Mouse (Mus musculus): ENCODE results near the gene Synj2.
"Not testable (repeated sequence)": the region's sequence is repeated elsewhere in the genome, so short reads cannot be mapped to it uniquely, and the experiment has no call there.

Synj2 gene

DNA sequence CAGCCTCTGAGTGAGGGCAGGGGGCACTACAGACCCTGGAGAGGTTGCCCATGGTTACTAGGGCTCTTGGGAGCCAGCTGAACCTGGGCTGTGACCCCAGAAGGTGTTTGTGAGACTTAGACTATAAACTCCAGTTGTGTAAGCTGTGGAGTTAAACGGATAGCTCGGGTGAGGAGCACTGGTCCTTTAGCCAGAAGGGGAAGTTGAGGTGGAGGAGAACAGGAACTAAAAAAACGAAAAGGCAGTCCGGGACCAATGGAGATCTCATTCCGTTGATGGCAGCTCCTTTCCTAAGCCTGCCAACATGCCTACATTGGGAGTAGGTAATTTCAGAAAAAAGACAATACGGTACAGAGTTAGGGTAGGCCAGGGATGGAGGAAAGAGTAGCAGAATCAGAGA, 60.3 kb downstream of the Synj2 start:
- DNase-seq (ENCODE audit: low spot score in 2 of 2) = no peak

GRCm38 (mm10) chr17:6001836-6002235, 60.8 kb downstream of the Synj2 start:
- no peak for DNase-seq (ENCODE audit: low spot score in 2 of 2)

GRCm38 (mm10) chr17:6002563-6002962, 61.5 kb downstream of the Synj2 start:
- no peak for DNase-seq (ENCODE audit: low spot score in 2 of 2)

DNA sequence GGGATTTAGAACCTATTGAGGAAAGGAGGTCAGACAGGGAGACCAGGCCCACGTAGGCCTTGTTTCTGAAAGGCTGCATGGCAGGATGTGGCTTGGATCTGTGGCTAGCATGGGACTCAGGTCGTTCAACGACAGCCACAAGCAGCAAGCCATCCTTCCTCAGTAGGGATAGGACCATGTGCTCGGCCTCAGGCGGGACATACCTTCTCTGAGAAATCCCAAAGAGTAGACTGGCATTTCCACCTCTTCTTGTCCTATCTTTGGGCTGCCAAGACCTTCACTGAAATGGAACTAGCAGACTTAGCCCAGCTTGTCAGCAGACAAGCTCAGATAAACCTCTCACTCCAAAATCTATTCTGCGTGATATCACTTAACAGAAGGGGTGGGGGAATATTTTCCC, 62.6 kb downstream of the Synj2 start:
- no peak for DNase-seq (ENCODE audit: low spot score in 2 of 2)

DNA sequence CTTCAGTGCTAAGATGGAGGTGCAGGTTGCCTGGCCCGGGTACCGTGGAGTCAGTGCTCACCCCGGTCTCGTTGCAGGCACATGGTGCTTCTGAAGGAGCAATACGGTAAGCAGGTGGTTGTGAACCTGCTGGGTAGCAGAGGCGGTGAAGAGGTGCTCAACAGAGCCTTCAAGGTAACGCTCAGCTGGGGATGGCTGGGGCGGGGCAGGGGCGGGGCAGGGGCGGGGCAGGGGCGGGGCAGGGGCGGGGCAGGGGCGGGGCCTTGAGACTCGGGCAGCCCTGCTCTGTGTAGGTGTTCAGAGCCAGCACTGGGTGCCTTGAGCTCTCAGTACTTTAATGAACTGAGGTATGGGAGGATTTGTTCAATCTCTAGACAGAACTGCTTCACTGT, 64.2 kb downstream of the Synj2 start:
- DNase-seq (ENCODE audit: low spot score in 2 of 2) = no peak

GRCm38 (mm10) chr17:6005638-6006471, 64.8 kb downstream of the Synj2 start:
- no peak for DNase-seq (ENCODE audit: low spot score in 2 of 2)

DNA sequence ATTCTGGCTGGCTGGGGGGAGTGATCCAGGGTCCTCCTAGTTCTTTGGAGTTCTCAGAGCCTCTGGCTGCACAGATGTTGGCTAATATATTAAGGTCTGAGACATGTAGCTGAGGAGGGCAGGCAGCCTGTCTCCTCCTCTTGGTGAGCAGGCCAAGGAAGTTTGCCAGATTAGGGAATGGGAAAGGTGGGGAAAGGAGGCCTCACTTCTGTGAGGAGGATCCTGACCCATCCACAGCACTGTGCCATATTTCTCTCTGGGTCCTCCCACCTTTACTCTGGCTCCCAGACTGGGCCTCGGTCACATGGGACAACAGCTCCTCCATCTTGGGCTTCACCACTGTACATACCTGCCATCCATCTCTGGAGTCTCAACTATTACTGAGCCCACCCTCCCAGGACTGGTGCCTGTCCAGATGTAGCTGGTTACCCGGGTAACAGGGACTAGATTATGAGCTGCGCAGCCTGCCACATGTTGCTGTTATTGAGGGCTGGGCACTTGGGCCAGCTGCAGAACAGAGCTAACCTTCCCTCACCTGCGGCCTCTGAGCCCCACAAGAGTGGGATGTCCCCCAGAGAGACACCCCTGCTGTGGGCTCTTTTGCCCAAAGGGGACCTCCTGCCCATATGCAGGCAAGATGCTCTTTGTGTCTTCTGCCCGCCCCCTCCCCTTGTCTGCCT, 66.2 kb downstream of the Synj2 start:
- DNase-seq (ENCODE audit: low spot score in 2 of 2) = no peak

GRCm38 (mm10) chr17:6007902-6008301, 66.8 kb downstream of the Synj2 start:
- DNase-seq (ENCODE audit: low spot score in 2 of 2) = no peak

GRCm38 (mm10) chr17:6008590-6008989, 67.5 kb downstream of the Synj2 start:
- DNase-seq (ENCODE audit: low spot score in 2 of 2) = no peak

- no peak for DNase-seq (ENCODE audit: low spot score in 2 of 2)
Observed at GRCm38 (mm10) chr17:6009606-6010005, 68.5 kb downstream of the Synj2 start.

GRCm38 (mm10) chr17:6013079-6013478, 72.0 kb downstream of the Synj2 start:
- DNase-seq (ENCODE audit: low spot score in 2 of 2) = no peak

- no peak for DNase-seq (ENCODE audit: low spot score in 2 of 2)
Observed at GRCm38 (mm10) chr17:6014985-6015384, 73.9 kb downstream of the Synj2 start.

GRCm38 (mm10) chr17:6016213-6016780, 75.2 kb downstream of the Synj2 start:
- DNase-seq (ENCODE audit: low spot score in 2 of 2) = no peak

- DNase-seq (ENCODE audit: low spot score in 2 of 2) = no peak
Observed at GRCm38 (mm10) chr17:6017268-6017667, 76.2 kb downstream of the Synj2 start.

GRCm38 (mm10) chr17:6018348-6018747, 77.3 kb downstream of the Synj2 start:
- no peak for DNase-seq (ENCODE audit: low spot score in 2 of 2)

- DNase-seq (ENCODE audit: low spot score in 2 of 2) = no peak
Observed at GRCm38 (mm10) chr17:6019776-6020175, 78.7 kb downstream of the Synj2 start.

- DNase-seq (ENCODE audit: low spot score in 2 of 2) = no peak
Observed at GRCm38 (mm10) chr17:6020636-6021035, 79.6 kb downstream of the Synj2 start.

- not testable (repeated sequence) for DNase-seq (ENCODE audit: low spot score in 2 of 2)
Observed at GRCm38 (mm10) chr17:6021374-6021789, 80.3 kb downstream of the Synj2 start.

DNA sequence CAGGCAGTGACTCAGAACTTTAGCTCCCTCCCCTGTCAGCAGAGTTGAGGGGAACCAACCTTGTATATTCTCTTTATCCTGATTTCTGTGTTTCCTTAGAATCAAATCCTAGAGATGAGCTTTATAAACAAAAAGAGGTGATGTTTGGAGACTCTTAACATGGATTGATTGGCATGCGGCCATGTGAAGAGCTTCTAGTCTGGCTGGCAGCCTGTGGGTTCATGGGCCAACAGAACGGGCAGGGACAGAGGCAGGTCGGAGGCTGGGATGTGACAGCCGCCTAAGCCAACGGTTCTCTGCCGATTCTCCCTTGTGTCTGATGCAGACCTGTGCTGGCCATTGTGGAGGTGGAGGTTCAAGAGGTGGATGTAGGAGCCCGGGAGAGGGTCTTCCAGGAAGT, 84.8 kb downstream of the Synj2 start:
- no peak for DNase-seq (ENCODE audit: low spot score in 2 of 2)

DNA sequence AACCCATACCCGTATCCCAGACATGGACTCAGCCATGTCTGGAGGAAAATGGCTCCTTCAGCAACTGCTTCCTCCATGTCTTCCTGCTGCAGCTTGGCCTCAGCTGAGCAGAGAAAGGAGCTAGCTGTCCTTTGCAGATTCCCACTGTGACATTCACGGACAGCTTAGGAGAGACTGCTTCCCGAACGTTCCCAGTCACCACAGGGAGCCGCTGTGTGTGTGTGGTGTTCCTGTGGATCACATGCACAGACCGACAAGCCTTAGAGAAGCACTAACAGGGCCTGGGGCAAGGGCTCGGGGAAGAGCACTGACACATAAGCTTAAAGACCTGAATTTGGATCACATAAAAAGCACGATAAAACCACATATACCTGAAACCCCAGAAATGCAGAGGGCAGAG, 94.6 kb downstream of the Synj2 start:
- no peak for DNase-seq (ENCODE audit: low spot score in 2 of 2)

- DNase-seq (ENCODE audit: low spot score in 2 of 2) = no peak
Observed at GRCm38 (mm10) chr17:6036458-6036857, 95.4 kb downstream of the Synj2 start.

DNA sequence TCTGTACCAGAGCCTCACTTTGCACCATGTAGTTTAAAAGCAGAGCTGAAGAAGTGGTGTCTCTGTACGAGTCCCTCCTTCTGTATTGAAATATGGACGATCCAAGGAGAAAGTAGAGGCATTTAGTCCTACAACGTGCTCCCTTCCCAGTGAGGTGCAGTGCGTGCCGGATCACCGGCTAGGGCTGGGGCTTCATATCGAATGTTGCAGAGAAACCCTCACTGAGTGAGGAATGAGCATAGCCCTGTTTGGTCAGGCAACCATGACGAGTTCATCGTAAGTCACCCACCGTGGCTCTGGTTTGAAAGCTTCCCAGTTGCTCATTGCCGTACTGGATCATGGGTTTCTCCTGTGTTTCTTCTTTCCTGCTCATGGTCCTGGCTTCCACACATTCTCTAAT, 95.8 kb downstream of the Synj2 start:
- DNase-seq (ENCODE audit: low spot score in 2 of 2) = no peak

- DNase-seq (ENCODE audit: low spot score in 2 of 2) = peak in 1 of 2 experiments; percentile 56
Observed at GRCm38 (mm10) chr17:6037507-6037906, 96.4 kb downstream of the Synj2 start.

Measured in spleen, postnatal 4 days (tissue).